Mouse (Mus musculus) G1E (cell line): ENCODE data around the gene Filip1.

Experiments used
- CTCF ChIP-seq: IDR thresholded peaks from 2 replicates; pipeline ENCODE4 v1.5.1; 2012; ENCODE audit warnings: low read depth, low read length, inconsistent platforms, mixed read lengths
- GATA1 ChIP-seq: IDR thresholded peaks from 2 replicates; pipeline ENCODE4 v1.6.1; 2012; ENCODE audit warnings: borderline replicate concordance, low read length, inconsistent platforms, mixed read lengths
- POLR2AphosphoS5 ChIP-seq: IDR thresholded peaks from 2 replicates; pipeline ENCODE4 v1.6.1; 2012; ENCODE audit warnings: low read depth, low read length, inconsistent platforms; ENCODE audit not compliant: insufficient replicate concordance

DNA sequence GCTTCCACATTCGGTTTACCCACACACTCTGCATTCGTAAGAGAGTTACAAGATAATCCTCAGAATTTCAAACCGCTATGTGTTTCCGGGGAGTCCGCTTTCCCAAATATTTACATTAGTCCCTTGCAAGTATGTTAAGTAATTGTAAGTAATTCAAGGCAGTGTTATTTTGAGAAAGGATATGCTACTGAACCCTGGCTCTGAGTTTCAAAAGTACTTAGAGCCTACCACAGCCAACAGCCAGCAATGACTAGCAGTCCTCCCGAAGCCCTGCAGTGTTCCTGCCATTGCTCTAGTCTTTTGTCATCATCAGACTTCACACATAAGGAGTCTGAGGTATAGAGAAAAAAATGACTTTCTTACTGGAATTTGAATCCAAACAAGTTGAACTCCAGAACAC is 67.8 kb downstream of the Filip1 start:
- no peak for TF ChIP-seq CTCF
- TF ChIP-seq GATA1 = no peak
- no peak for TF ChIP-seq POLR2AphosphoS5
